Mouse (Mus musculus) kidney, adult 2 months (tissue): ENCODE results near the gene Gimap1.

Experiments used
- CTCF ChIP-seq: fragments of 200-500 bp; conservative IDR thresholded peaks from 2 replicates; pipeline ENCODE4 v1.5.1; 2011; ENCODE audit warnings: low read depth, mild to moderate bottlenecking, control low read depth, low read length, moderate library complexity, mixed read lengths; ENCODE audit not compliant: insufficient read depth, insufficient read length
- POLR2A ChIP-seq: fragments of 200-500 bp; IDR thresholded peaks from one replicate; pipeline ENCODE4 v1.6.1; 2011; ENCODE audit warnings: low read depth, low read length, control low read depth

GRCm38 (mm10) chr6:48742422-48743351, 3.8 kb downstream of the Gimap1 start:
- TF ChIP-seq CTCF (peak; percentile 18; the same call in 1 of the 2 replicates), POLR2A (peak; percentile 50)
